Mouse (Mus musculus) neural tube, embryonic 10.5 days (tissue): Measurements from ENCODE around the gene Ehhadh.
"Not testable (repeated sequence)": the region's sequence is repeated elsewhere in the genome, so short reads cannot be mapped to it uniquely, and the experiment has no call there.

ENCODE experiments used
- DNase-seq: peaks from one replicate; pipeline ENCODE4 v3.0.0-alpha.2; 2017; ENCODE audit warnings: low spot score; ENCODE audit errors: extremely low spot score

The Ehhadh gene

GRCm38 (mm10) chr16:21787516-21788353 lies at the start of gene Ehhadh:
Gene Ehhadh (minus strand): TSS chr16:21787807.
- peak; percentile 60 for DNase-seq

GRCm38 (mm10) chr16:21836311-21837072 lies 48.9 kb upstream of the Ehhadh start:
- DNase-seq, result no peak

- DNase-seq, result no peak
Measured at GRCm38 (mm10) chr16:21835584-21835931, 48.0 kb upstream of the Ehhadh start.

GRCm38 (mm10) chr16:21834866-21835583 lies 47.4 kb upstream of the Ehhadh start:
- no peak for DNase-seq

GRCm38 (mm10) chr16:21833970-21834369 lies 46.4 kb upstream of the Ehhadh start:
- no peak for DNase-seq

- no peak for DNase-seq
Measured at GRCm38 (mm10) chr16:21833469-21833868, 45.9 kb upstream of the Ehhadh start.

- no peak for DNase-seq
Measured at GRCm38 (mm10) chr16:21831764-21832163, 44.2 kb upstream of the Ehhadh start.

GRCm38 (mm10) chr16:21830784-21831183 lies 43.2 kb upstream of the Ehhadh start:
- DNase-seq, result no peak

GRCm38 (mm10) chr16:21829711-21830110 lies 42.1 kb upstream of the Ehhadh start:
- DNase-seq, result no peak

- DNase-seq, result no peak
Measured at GRCm38 (mm10) chr16:21827581-21827980, 40.0 kb upstream of the Ehhadh start.

- DNase-seq, result no peak
Measured at GRCm38 (mm10) chr16:21827153-21827552, 39.5 kb upstream of the Ehhadh start.

- DNase-seq, result no peak
Measured at GRCm38 (mm10) chr16:21825612-21826031, 38.0 kb upstream of the Ehhadh start.

- no peak for DNase-seq
Measured at GRCm38 (mm10) chr16:21818629-21819028, 31.0 kb upstream of the Ehhadh start.

- no peak for DNase-seq
Measured at GRCm38 (mm10) chr16:21818132-21818531, 30.5 kb upstream of the Ehhadh start.

- peak; percentile 25 for DNase-seq
Measured at GRCm38 (mm10) chr16:21815669-21816010, 28.0 kb upstream of the Ehhadh start.

- peak; percentile 35 for DNase-seq
Measured at GRCm38 (mm10) chr16:21814861-21815668, 27.5 kb upstream of the Ehhadh start.

GRCm38 (mm10) chr16:21813164-21813834 lies 25.7 kb upstream of the Ehhadh start:
- no peak for DNase-seq

- DNase-seq, result not testable (repeated sequence)
Measured at GRCm38 (mm10) chr16:21807786-21808185, 20.2 kb upstream of the Ehhadh start.

- DNase-seq, result no peak
Measured at GRCm38 (mm10) chr16:21806892-21807291, 19.3 kb upstream of the Ehhadh start.

GRCm38 (mm10) chr16:21804258-21804657 lies 16.7 kb upstream of the Ehhadh start:
- no peak for DNase-seq

- DNase-seq, result no peak
Measured at GRCm38 (mm10) chr16:21795071-21795470, 7.5 kb upstream of the Ehhadh start.
